Mouse (Mus musculus) Patski (cell line): ENCODE measurements around the gene Rufy1. TPM values are rescaled to one million over a fixed set of nuclear protein-coding genes. Genes with fewer than 3 reads are reported as not detected.

Source experiments
- ATAC-seq: fragments of 100-300 bp; one replicate; pipeline ENCODE4 v1.8.0; 2021
- CTCF ChIA-PET: fragments of 350-600 bp; sonication (Branson Sonifier 250); formaldehyde crosslinking; loops from one replicate; lab custom pipeline; 2022; ENCODE audit warnings: inconsistent platforms; lab: Charles Lee
- POLR2A ChIA-PET: fragments of 350-600 bp; sonication (Branson Sonifier 250); formaldehyde crosslinking; loops from one replicate; lab custom pipeline; 2022; ENCODE audit warnings: antibody characterized with exemption, inconsistent platforms; lab: Charles Lee
- DNase-seq: peaks from one replicate; pipeline ENCODE4 v3.0.0-alpha.2; 2011; ENCODE audit warnings: low read depth, low spot score
- H3K27me3 ChIP-seq: fragments of 371-371 bp; one replicate; pipeline ENCODE4 v1.5.1; 2021
- CTCF ChIP-seq: fragments of 100-300 bp; IDR thresholded peaks from one replicate; pipeline ENCODE4 v1.5.1; 2021
- in situ Hi-C: fragments of 300-500 bp; cut with MboI; formaldehyde crosslinking; loops from 3 replicates; pipeline ENCODE4 v1.11.1; 2018; ENCODE audit warnings: low pct_unique_long_range_greater_than_20kb, mixed read lengths
- polyA plus RNA-seq: library from polyadenylated mRNA; unstranded; gene quantifications from one replicate; pipeline ENCODE4 v1.2.3, GENCODE M21; 2021

Rufy1 gene
- polyA plus RNA-seq, 1 experiment from 2014 or later, result 35.8 TPM

DNA sequence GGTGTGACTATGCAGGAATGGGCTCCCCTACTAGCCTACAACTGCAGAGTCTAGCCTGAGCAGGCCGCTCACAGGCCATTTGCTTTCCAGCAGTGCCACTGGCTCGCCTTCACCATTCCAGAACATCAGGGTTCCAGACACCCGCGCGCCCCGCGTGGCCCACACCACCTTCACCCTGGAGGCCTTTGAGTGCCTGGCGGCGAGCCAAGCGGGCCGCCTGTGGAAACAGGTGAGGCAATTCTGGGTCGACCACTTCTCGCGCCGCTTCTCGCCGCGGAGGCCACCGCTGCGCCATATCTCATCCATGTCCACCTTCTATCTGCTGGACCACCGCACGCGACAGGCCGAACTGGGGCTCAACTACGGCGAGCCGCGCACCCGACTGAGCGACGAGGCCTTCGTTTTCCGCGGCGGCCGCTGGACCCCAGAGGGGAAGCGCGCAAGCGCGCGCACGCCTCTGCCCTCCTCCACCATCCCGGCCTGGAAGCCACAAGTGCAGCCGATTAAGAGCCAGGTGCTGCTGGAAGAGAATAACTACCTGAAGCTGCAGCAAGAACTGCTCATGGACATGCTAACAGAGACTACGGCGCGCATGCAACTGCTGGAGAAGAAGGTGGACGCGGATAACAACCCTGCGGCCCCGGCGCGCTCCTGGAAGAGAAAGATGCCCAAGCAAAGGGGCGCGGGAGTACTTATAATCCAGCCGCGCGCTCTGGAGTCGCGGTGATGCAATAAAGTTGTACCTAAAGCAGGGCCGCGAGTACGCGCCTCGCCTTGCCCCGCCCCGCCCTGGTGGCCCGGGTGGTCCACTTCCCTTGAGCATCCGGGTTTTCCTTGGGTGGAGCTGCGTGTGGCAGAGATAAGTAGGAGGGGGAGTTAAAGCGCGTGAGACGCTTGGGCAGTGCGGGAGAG, 71.7 kb downstream of the Rufy1 start:
- no peak for DNase-seq
- ChIA-PET POLR2A (interaction anchor here (0.6 kb wide), 3 partner anchors 217 to 1294 kb away, joined by 3 to 7 read pairs (median 3); no protein-coding TSS in a partner anchor), CTCF (no interaction called here)
- in situ Hi-C loops, result no loop called here
- no peaks in the 10 kb centered on the region for H3K27me3 ChIP-seq
- no peak for ATAC-seq
- no peak for TF ChIP-seq CTCF

- ATAC-seq (peak; percentile 79), DNase-seq (no peak)
- CTCF ChIA-PET, result interaction anchor here (0.6 to 2.8 kb wide), 7 partner anchors 9 to 422 kb away, joined by 3 to 13 read pairs (median 4); no protein-coding TSS in a partner anchor
- no peak for TF ChIP-seq CTCF
- POLR2A ChIA-PET, result interaction anchor here (2.1 kb wide), 1 partner anchor 22 kb away, joined by 7 read pairs; the partner anchor contains the start of gene Hnrnph1
- H3K27me3 ChIP-seq, result no peaks in the 10 kb centered on the region
- in situ Hi-C loops, result no loop called here
Observed at GRCm38 (mm10) chr11:50355395-50355794, 75.5 kb downstream of the Rufy1 start.

GRCm38 (mm10) chr11:50354851-50355250, 76.1 kb downstream of the Rufy1 start:
- no peaks in the 10 kb centered on the region for H3K27me3 ChIP-seq
- ChIA-PET POLR2A (interaction anchor here (1.0 to 2.1 kb wide), 2 partner anchors 22 to 51 kb away, joined by 3 to 7 read pairs; partner anchors contain the start of gene Hnrnph1), CTCF (interaction anchor here (0.6 to 2.8 kb wide), 8 partner anchors 9 to 421 kb away, joined by 3 to 13 read pairs (median 4); no protein-coding TSS in a partner anchor)
- ATAC-seq (peak; percentile 92), DNase-seq (no peak)
- in situ Hi-C loops, result no loop called here
- TF ChIP-seq CTCF, result no peak

GRCm38 (mm10) chr11:50354162-50354561, 76.8 kb downstream of the Rufy1 start, which contains the start of gene Cby3:
Gene Cby3 (plus strand): TSS chr11:50354462.
- ChIA-PET POLR2A (interaction anchor here (1.0 to 2.1 kb wide), 2 partner anchors 23 to 51 kb away, joined by 3 to 7 read pairs; partner anchors contain the start of gene Hnrnph1), CTCF (interaction anchor here (0.9 to 2.8 kb wide), 7 partner anchors 9 to 124 kb away, joined by 3 to 13 read pairs (median 4); no protein-coding TSS in a partner anchor)
- no peak for ATAC-seq
- in situ Hi-C loops, result no loop called here
- DNase-seq, result no peak
- H3K27me3 ChIP-seq, result no peaks in the 10 kb centered on the region
- no peak for TF ChIP-seq CTCF

DNA sequence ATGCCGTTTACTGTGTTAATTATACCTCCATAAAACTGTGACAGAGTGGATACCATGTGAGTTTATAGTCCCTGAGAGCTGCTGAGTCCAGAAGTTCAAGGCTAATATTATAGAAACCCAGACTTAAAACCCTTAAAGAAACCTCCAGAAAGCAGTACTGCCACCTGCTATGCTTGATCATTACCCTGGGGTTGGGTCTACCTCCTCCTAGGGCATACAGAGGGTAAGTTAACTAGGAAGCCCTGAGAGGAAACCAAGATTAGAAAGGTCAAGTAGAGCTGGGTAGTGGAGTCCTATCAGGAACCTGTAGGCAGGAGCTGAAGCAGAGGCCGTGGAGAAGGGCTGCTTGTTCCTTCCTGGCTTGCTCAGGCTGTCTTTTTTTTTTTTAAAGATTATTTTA, 78.7 kb downstream of the Rufy1 start:
- no peak for TF ChIP-seq CTCF
- in situ Hi-C loops, result no loop called here
- ChIA-PET CTCF (interaction anchor here (1.0 to 1.1 kb wide), 2 partner anchors 12 to 23 kb away, joined by 3 to 4 read pairs; no protein-coding TSS in a partner anchor), POLR2A (no interaction called here)
- no peaks in the 10 kb centered on the region for H3K27me3 ChIP-seq
- DNase-seq (no peak), ATAC-seq (no peak)

DNA sequence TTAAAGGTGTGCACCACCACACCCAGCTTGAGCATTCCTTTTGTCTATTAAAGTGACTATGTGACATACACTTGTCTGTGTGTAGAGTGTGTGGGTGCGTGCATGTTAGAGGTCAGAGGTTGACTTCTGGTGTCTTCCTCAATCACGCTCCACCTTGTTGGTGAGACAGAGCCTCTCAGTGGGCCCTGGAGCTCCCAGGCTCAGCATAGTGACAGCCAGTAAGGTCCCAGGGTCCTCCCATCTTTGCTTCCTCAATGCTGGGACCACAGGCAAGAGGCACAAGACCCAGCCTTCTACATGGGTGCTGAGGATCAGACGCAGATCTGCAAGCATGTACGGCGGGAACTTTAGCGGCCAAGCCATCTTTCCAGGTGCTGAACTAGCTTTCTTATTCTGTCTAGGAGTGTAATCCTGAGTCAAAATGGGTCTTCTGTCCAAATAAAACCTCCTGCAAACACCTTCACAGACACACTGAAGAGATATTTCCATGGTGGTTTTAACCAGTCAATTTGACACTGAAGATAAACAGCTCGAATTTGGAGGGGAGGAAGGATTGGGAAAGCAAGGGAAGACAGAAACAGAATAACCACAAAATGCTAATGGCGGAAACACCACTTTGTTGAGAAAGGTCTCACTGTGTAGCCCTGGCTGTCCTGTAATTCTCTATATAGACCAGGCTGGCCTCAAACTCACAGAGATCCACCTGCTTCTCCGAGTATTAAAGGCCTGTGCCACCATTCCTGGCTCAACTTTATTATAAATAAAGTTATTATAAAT, 84.5 kb downstream of the Rufy1 start:
- DNase-seq, result no peak
- CTCF ChIA-PET, result interaction anchor here (2.5 kb wide), 1 partner anchor 11 kb away, joined by 9 read pairs; no protein-coding TSS in a partner anchor
- ATAC-seq, result no peak
- in situ Hi-C loops, result no loop called here
- POLR2A ChIA-PET, result interaction anchor here (1.3 kb wide), 1 partner anchor 11 kb away, joined by 3 read pairs; no protein-coding TSS in a partner anchor
- H3K27me3 ChIP-seq, result no peaks in the 10 kb centered on the region
- no peak for TF ChIP-seq CTCF

- in situ Hi-C loops, result no loop called here
- TF ChIP-seq CTCF, result no peak
- no peaks in the 10 kb centered on the region for H3K27me3 ChIP-seq
- ChIA-PET POLR2A (interaction anchor here (1.3 kb wide), 1 partner anchor 10 kb away, joined by 3 read pairs; no protein-coding TSS in a partner anchor), CTCF (interaction anchor here (0.8 to 2.5 kb wide), 3 partner anchors 9 to 16 kb away, joined by 3 to 9 read pairs (median 3); partner anchors contain the start of gene Cby3)
- no peak for ATAC-seq
- DNase-seq, result no peak
Observed at GRCm38 (mm10) chr11:50345486-50345885, 85.4 kb downstream of the Rufy1 start.

Other genes with a start within 250 kb of the Rufy1 start
- gene Sqstm1, start 220.3 kb downstream of the Rufy1 start, polyA plus RNA-seq, result 530 TPM
- gene Mgat4b, start 220.2 kb downstream of the Rufy1 start, polyA plus RNA-seq, result 200 TPM
- not detected for gene Ltc4s, start 192.5 kb downstream of the Rufy1 start, polyA plus RNA-seq
- gene Maml1, start 138.8 kb downstream of the Rufy1 start, polyA plus RNA-seq, result 21.5 TPM
- 801 TPM for gene Canx, start 105.5 kb downstream of the Rufy1 start, polyA plus RNA-seq
- not detected for gene Cby3, start 76.7 kb downstream of the Rufy1 start, polyA plus RNA-seq
- 503 TPM for gene Hnrnph1, start 54.1 kb downstream of the Rufy1 start, polyA plus RNA-seq
- gene Adamts2, start 171.0 kb upstream of the Rufy1 start, polyA plus RNA-seq, result 1.7 TPM